Mouse (Mus musculus): ENCODE data around the gene Gm20388. TPM values are rescaled to one million over a fixed set of nuclear protein-coding genes. Genes with fewer than 3 reads are reported as not detected.

The Gm20388 gene
- total and polyA plus RNA-seq, 3 experiments: 0.02 to 0.05 TPM; not detected in 1

DNA sequence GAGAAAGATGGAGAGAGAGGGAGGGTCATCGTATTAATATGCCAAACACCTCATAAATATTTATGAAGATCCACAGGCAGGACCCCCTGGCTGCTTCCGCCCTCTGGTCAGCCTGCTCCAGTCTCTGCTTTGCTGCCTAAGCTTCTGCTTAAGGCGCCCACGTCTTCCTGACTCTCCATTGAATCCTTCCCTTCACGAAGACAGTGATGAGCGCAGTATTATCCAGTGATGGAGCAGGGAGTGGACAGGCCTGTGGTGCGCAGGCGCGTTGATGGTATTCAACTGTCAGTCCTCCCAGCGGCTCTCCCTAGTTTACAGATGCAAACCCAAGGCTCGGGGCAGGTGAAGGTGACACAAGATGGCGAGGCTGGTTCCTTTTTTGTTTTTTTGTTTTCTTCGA, 985.6 kb downstream of the Gm20388 start:
- Histone ChIP-seq H3K27me3 (ENCODE audit: insufficient read depth, low read length) (no peaks in the 10 kb centered on the region), H3K9me3 (replicated peaks) (peaks cover 95% of the 10 kb centered on the region), H3K4me3 (ENCODE audit: low read depth, low read length) (no peak overlapping the region), H3K36me3 (replicated peaks) (no peaks in the 10 kb centered on the region), H3K4me1 (ENCODE audit: insufficient read depth, low read depth, low read length) (no peaks in the 10 kb centered on the region)
- ATAC-seq (ENCODE audit: extremely low read depth, insufficient number of reproducible peaks, low FRiP score, poor library complexity, severe bottlenecking) (no peak), DNase-seq (ENCODE audit: low spot score) (no peak)
- TF ChIP-seq TAL1 (conservative IDR thresholded peaks at IDR 0.05; ENCODE audit: low read depth, low read length) (no peak), GATA2 (IDR thresholded peaks at IDR 0.05; ENCODE audit: borderline replicate concordance, low read depth, low read length) (no peak), CTCF (IDR thresholded peaks at IDR 0.05; ENCODE audit: low read depth, low read length) (no peak), GATA1 (IDR thresholded peaks at IDR 0.05; ENCODE audit: borderline replicate concordance, low read length) (no peak), POLR2AphosphoS5 (IDR thresholded peaks at IDR 0.05; ENCODE audit: insufficient replicate concordance, low read depth, low read length) (no peak)

GRCm38 (mm10) chr8:120898008-120898407, 987.4 kb downstream of the Gm20388 start:
- H3K4me3 ChIP-seq (ENCODE audit: low read depth, low read length): no peak overlapping the region
- no peaks in the 10 kb centered on the region for H3K4me1 ChIP-seq (ENCODE audit: insufficient read depth, low read depth, low read length)
- no peaks in the 10 kb centered on the region for H3K36me3 ChIP-seq (replicated peaks)
- H3K27me3 ChIP-seq (ENCODE audit: insufficient read depth, low read length): no peaks in the 10 kb centered on the region
- TF ChIP-seq CTCF (IDR thresholded peaks at IDR 0.05; ENCODE audit: low read depth, low read length) (peak; percentile 32; the same call in 1 of the 2 replicates), POLR2AphosphoS5 (IDR thresholded peaks at IDR 0.05; ENCODE audit: insufficient replicate concordance, low read depth, low read length) (no peak), TAL1 (conservative IDR thresholded peaks at IDR 0.05; ENCODE audit: low read depth, low read length) (no peak), GATA1 (IDR thresholded peaks at IDR 0.05; ENCODE audit: borderline replicate concordance, low read length) (no peak), GATA2 (IDR thresholded peaks at IDR 0.05; ENCODE audit: borderline replicate concordance, low read depth, low read length) (no peak)
- no peak for ATAC-seq (ENCODE audit: extremely low read depth, insufficient number of reproducible peaks, low FRiP score, poor library complexity, severe bottlenecking)
- peaks cover 98% of the 10 kb centered on the region for H3K9me3 ChIP-seq (replicated peaks)
- DNase-seq (ENCODE audit: low spot score): no peak

DNA sequence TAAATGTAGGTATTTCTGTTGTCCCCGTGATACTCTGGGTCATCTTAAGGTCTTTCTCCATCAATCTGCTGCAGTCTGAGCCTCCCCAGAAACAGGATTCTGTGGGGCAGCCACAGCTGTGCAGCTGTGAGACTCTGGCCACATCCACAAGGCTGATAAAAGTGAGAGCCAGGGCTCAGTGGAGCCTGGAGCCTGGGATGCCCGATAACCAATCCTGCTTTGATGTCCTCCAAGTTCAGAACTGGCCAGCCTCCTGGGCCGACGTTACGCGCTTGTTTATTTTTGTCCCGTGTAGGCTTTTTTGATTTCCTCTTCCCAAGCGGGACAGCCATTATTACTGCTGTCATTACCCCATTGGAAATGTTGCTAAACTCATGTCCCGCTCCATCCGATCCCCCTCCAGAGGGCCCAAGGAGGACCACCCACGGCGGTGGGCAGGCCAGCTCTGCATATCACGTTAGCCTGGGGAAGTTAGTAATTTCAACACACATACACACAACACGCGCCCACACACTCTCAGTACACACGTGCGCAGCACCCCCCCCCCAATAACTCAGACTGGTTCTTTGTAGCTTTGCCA, 988.3 kb downstream of the Gm20388 start:
- H3K4me3 ChIP-seq (ENCODE audit: low read depth, low read length): no peak overlapping the region
- no peak for ATAC-seq (ENCODE audit: extremely low read depth, insufficient number of reproducible peaks, low FRiP score, poor library complexity, severe bottlenecking)
- H3K4me1 ChIP-seq (ENCODE audit: insufficient read depth, low read depth, low read length): no peaks in the 10 kb centered on the region
- no peak for TF ChIP-seq CTCF (IDR thresholded peaks at IDR 0.05; ENCODE audit: low read depth, low read length)
- TF ChIP-seq POLR2AphosphoS5 (IDR thresholded peaks at IDR 0.05; ENCODE audit: insufficient replicate concordance, low read depth, low read length): no peak
- no peak for TF ChIP-seq TAL1 (conservative IDR thresholded peaks at IDR 0.05; ENCODE audit: low read depth, low read length)
- no peak for TF ChIP-seq GATA1 (IDR thresholded peaks at IDR 0.05; ENCODE audit: borderline replicate concordance, low read length)
- TF ChIP-seq GATA2 (IDR thresholded peaks at IDR 0.05; ENCODE audit: borderline replicate concordance, low read depth, low read length): no peak
- peaks cover 97% of the 10 kb centered on the region for H3K9me3 ChIP-seq (replicated peaks)
- H3K27me3 ChIP-seq (ENCODE audit: insufficient read depth, low read length): no peaks in the 10 kb centered on the region
- DNase-seq (ENCODE audit: low spot score): no peak
- H3K36me3 ChIP-seq (replicated peaks): no peaks in the 10 kb centered on the region

DNA sequence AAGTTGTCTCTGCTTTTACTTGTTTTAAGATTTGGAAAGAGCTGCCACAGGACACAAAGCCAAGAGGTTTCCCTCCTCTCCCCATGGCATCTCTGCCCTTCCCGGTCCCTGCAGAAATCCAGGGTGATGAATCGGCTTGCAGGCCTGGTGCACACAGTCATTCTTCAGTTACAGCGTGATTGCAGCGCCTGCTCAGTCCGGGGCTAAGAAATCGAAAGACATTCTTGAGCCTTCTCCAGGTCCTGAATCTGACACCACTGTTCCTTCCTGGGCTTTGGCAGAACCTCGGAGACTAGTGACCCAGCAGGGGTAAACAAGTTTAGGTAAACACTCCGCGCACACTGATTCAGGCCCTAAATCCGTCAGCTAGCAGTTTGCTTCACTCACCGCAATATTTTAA, 991.7 kb downstream of the Gm20388 start:
- peaks cover 97% of the 10 kb centered on the region for H3K9me3 ChIP-seq (replicated peaks)
- H3K27me3 ChIP-seq (ENCODE audit: insufficient read depth, low read length): no peaks in the 10 kb centered on the region
- no peak overlapping the region for H3K4me3 ChIP-seq (ENCODE audit: low read depth, low read length)
- no peaks in the 10 kb centered on the region for H3K36me3 ChIP-seq (replicated peaks)
- TF ChIP-seq GATA2 (IDR thresholded peaks at IDR 0.05; ENCODE audit: borderline replicate concordance, low read depth, low read length): no peak
- TF ChIP-seq CTCF (IDR thresholded peaks at IDR 0.05; ENCODE audit: low read depth, low read length): no peak
- no peak for TF ChIP-seq POLR2AphosphoS5 (IDR thresholded peaks at IDR 0.05; ENCODE audit: insufficient replicate concordance, low read depth, low read length)
- TF ChIP-seq TAL1 (conservative IDR thresholded peaks at IDR 0.05; ENCODE audit: low read depth, low read length): no peak
- no peak for TF ChIP-seq GATA1 (IDR thresholded peaks at IDR 0.05; ENCODE audit: borderline replicate concordance, low read length)
- ATAC-seq (ENCODE audit: extremely low read depth, insufficient number of reproducible peaks, low FRiP score, poor library complexity, severe bottlenecking) (no peak), DNase-seq (ENCODE audit: low spot score) (no peak)
- no peaks in the 10 kb centered on the region for H3K4me1 ChIP-seq (ENCODE audit: insufficient read depth, low read depth, low read length)

DNA sequence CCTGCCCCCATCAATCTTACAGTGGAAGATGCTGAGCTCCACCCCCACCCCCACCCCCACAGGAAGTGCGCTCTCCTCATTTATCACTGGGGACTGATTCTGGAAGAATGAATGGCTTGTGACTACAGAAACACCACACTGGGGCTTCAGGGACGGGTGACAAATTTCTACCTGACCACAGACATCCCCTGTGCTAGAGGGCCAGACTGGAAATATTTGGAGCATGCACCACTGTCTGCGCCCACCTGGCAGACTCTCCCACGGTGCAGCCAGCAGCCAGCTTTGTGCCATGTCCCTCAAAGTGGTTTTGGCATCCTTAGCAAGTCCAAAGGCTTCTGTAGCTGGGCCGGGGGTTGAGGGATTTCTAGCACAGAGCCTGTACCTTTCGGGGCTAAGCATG, 997.0 kb downstream of the Gm20388 start:
- H3K4me1 ChIP-seq (ENCODE audit: insufficient read depth, low read depth, low read length): no peaks in the 10 kb centered on the region
- ATAC-seq (ENCODE audit: extremely low read depth, insufficient number of reproducible peaks, low FRiP score, poor library complexity, severe bottlenecking) (no peak), DNase-seq (ENCODE audit: low spot score) (no peak)
- no peaks in the 10 kb centered on the region for H3K36me3 ChIP-seq (replicated peaks)
- no peaks in the 10 kb centered on the region for H3K27me3 ChIP-seq (ENCODE audit: insufficient read depth, low read length)
- TF ChIP-seq GATA1 (IDR thresholded peaks at IDR 0.05; ENCODE audit: borderline replicate concordance, low read length): no peak
- TF ChIP-seq TAL1 (conservative IDR thresholded peaks at IDR 0.05; ENCODE audit: low read depth, low read length): no peak
- TF ChIP-seq POLR2AphosphoS5 (IDR thresholded peaks at IDR 0.05; ENCODE audit: insufficient replicate concordance, low read depth, low read length): no peak
- no peak for TF ChIP-seq GATA2 (IDR thresholded peaks at IDR 0.05; ENCODE audit: borderline replicate concordance, low read depth, low read length)
- no peak for TF ChIP-seq CTCF (IDR thresholded peaks at IDR 0.05; ENCODE audit: low read depth, low read length)
- no peak overlapping the region for H3K4me3 ChIP-seq (ENCODE audit: low read depth, low read length)
- H3K9me3 ChIP-seq (replicated peaks): peaks cover 94% of the 10 kb centered on the region

GRCm38 (mm10) chr8:120910936-120911335, 1000.3 kb downstream of the Gm20388 start:
- Histone ChIP-seq H3K9me3 (replicated peaks) (peaks cover 95% of the 10 kb centered on the region), H3K27me3 (ENCODE audit: insufficient read depth, low read length) (no peaks in the 10 kb centered on the region), H3K4me1 (ENCODE audit: insufficient read depth, low read depth, low read length) (no peaks in the 10 kb centered on the region), H3K4me3 (ENCODE audit: low read depth, low read length) (no peak overlapping the region), H3K36me3 (replicated peaks) (no peaks in the 10 kb centered on the region)
- TF ChIP-seq GATA2 (IDR thresholded peaks at IDR 0.05; ENCODE audit: borderline replicate concordance, low read depth, low read length): no peak
- no peak for TF ChIP-seq CTCF (IDR thresholded peaks at IDR 0.05; ENCODE audit: low read depth, low read length)
- no peak for TF ChIP-seq POLR2AphosphoS5 (IDR thresholded peaks at IDR 0.05; ENCODE audit: insufficient replicate concordance, low read depth, low read length)
- no peak for TF ChIP-seq TAL1 (conservative IDR thresholded peaks at IDR 0.05; ENCODE audit: low read depth, low read length)
- no peak for TF ChIP-seq GATA1 (IDR thresholded peaks at IDR 0.05; ENCODE audit: borderline replicate concordance, low read length)
- no peak for ATAC-seq (ENCODE audit: extremely low read depth, insufficient number of reproducible peaks, low FRiP score, poor library complexity, severe bottlenecking)
- no peak for DNase-seq (ENCODE audit: low spot score)

Measured in G1E (cell line).